Mouse (Mus musculus) retina, postnatal 7 days (tissue): ENCODE measurements around the gene Clns1a.
A peak's percentile ranks its signal among the peaks of the same experiment; 100 is the strongest.

Experiments
- DNase-seq: peaks from one replicate; pipeline ENCODE4 v3.0.0-alpha.2; 2012; ENCODE audit warnings: low read depth, low spot score

Clns1a gene

DNA sequence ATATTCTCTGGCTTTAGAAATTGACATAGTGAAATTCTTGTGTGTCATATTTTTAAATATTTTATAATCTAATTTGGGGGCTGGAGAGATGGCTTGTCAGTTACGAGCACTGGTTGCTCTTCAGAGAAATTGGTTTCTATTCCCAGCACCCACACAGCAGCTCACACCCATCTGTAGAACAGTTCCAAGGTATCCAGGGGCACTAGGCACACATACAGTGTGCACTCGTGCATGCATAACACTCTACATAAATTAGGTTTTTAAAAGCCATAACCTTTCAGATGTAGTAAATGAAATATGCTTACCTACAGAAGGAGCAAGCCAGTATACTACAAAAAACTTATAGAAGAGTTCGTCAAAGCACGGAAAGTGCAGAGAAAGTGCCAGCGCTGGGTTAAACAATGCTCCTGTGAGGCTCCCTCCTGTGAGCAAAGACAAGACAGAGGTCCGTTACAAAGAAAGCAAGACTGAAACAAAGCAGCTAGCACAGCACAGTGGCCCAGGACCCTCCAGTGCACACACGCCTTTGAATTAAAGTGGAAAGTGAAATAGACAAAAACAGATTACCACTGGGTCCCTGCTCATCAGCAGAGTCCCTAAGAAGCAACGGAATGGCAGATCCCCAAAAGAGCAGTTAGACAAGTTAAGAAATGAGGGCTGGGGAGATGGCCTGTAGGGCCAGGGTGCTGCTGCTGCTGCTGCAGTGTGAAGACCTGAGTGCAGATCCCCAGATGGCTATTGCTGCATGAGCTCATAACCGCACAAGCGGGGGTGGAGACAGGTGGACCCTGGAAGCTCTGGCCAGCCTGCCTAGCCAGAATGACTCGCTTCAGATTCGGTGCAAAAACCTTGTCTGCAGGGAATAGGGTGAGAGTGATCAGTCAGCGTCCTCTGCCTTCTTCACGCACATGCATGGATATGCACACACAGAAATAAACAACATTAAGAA lies 32.5 kb downstream of the Clns1a start:
- DNase-seq = no peak

DNA sequence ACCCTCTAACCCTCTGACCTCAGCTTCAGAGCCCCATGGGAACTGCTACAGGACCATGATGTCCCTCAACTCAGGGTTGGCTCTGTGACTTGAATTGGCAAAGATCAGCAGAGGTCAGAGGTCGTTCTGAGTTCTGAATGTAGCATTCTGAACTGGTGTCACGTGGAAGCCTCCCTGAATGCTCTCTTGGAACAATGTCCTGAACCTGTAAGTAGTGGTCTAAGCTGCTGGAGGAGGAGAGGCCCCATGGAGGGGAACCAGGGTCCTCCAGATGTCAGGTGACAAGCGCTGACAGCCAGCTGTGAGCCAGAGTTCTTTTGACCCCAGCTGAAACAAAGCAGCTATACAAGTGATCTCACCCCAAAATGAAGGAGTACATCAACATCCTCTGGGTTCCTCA lies 34.0 kb downstream of the Clns1a start:
- no peak for DNase-seq

DNA sequence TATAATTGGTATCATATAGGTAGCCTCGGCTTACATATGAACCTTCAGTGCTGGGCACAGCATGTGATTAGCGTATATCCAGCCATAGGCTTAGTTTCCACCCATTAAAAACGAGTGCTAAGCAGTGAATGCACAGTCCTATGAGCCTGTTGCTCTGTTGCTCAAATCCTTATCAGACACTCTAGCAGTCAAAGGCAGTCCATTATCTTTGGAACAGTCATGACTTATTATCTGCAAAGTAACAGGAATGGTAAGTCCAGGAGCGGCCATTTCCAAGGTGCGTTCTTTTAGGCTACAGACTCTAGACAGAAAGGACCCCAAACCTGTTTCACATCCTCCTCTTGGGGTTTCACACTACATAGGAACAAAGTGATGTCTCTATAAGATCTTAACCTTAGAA lies 37.2 kb downstream of the Clns1a start:
- DNase-seq = no peak

- no peak for DNase-seq
Observed at GRCm38 (mm10) chr7:97735021-97735420, 38.6 kb downstream of the Clns1a start.

GRCm38 (mm10) chr7:97735886-97736420 lies 39.5 kb downstream of the Clns1a start:
- DNase-seq = no peak

- no peak for DNase-seq
Observed at GRCm38 (mm10) chr7:97737256-97737637, 40.8 kb downstream of the Clns1a start.

- DNase-seq = peak; percentile 69
Observed at GRCm38 (mm10) chr7:97737638-97738456, 41.4 kb downstream of the Clns1a start, which contains the start of gene Aqp11. TSS of gene Aqp11 (minus strand) at chr7:97738289.

- DNase-seq = no peak
Observed at GRCm38 (mm10) chr7:97740948-97741347, 44.5 kb downstream of the Clns1a start.

GRCm38 (mm10) chr7:97741756-97742291 lies 45.4 kb downstream of the Clns1a start:
- no peak for DNase-seq

- peak; percentile 40 for DNase-seq
Observed at GRCm38 (mm10) chr7:97745299-97745698, 48.9 kb downstream of the Clns1a start.

- no peak for DNase-seq
Observed at GRCm38 (mm10) chr7:97747176-97747707, 50.8 kb downstream of the Clns1a start.

- DNase-seq = peak; percentile 47
Observed at GRCm38 (mm10) chr7:97747787-97748497, 51.5 kb downstream of the Clns1a start.

GRCm38 (mm10) chr7:97748527-97749206 lies 52.2 kb downstream of the Clns1a start:
- no peak for DNase-seq

- no peak for DNase-seq
Observed at GRCm38 (mm10) chr7:97749207-97750190, 53.1 kb downstream of the Clns1a start.

- no peak for DNase-seq
Observed at GRCm38 (mm10) chr7:97756967-97757881, 60.8 kb downstream of the Clns1a start.

DNA sequence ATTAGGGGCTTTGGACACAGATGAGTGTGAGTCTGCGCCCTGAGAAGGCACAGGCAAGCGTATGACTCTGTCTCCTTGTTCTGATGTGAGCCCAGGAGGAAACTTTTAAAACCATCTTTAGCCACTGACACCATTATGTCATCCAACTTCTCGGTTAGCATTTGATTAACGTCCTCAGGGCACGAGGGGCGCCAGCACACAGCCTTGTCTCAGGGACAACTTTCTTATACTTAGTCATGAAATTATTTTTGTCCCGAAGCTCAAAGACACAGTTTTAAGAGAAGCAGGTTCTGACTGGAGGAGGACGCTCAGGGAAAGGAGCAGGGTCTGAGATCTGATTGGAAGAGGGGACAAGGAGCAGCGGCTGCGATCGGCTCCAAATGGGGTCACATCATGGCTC lies 68.2 kb downstream of the Clns1a start:
- no peak for DNase-seq

GRCm38 (mm10) chr7:97765181-97765962 lies 68.9 kb downstream of the Clns1a start:
- DNase-seq = no peak
